Mouse (Mus musculus): ENCODE data around the gene Mindy4. TPM values are rescaled to one million over a fixed set of nuclear protein-coding genes. Genes with fewer than 3 reads are reported as not detected.
A peak's percentile ranks its signal among the peaks of the same experiment; 100 is the strongest.

Gene Mindy4
- total RNA-seq, 1 experiment: 3.0 TPM

DNA sequence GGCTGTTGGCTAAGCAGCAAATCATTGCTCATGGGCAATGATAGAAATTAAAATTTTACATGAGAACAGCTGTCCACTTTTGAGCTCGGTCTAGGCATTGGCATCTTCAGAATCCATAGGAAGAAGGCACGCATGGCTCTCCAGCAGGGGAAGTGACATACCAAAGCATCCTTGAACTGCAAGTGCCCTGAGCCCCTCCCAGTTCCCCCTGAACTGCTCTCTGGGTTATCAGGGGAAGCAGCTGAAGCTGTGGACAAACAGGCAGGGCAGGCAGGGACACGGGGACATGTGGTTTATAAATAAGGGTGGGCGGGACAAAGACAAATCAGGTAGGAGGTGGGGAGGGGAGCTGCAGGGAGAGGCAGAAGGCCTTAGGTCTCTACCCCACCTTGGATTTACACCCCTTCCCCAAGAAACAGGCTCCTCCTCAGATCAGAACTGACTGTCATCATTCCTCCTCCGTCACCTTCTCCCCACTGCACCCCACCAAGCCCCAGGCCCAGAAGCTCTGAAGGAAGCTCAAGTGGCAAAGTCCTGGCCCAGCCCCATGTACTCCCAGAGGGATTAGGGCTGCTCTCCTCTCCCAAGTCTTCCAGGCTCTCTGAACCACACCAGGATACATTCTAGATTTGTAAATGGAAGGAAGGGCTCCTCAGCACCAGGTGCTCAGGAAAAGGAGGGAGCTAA, 153.0 kb downstream of the Mindy4 start:
- Histone ChIP-seq H3K9ac (ENCODE audit: insufficient read depth, low read depth, low read length, poor library complexity, severe bottlenecking) (no peak overlapping the region), H3K27ac (ENCODE audit: insufficient read depth, low read depth, low read length, poor library complexity, severe bottlenecking) (no peak overlapping the region), H3K4me3 (ENCODE audit: insufficient read depth in 1 of 2, low read depth in 1 of 2, low read length in 2 of 2, poor library complexity in 1 of 2, severe bottlenecking in 1 of 2) (no peak overlapping the region), H3K9me3 (ENCODE audit: control insufficient read depth, insufficient read depth, low read depth, low read length) (no peaks in the 10 kb centered on the region), H3K36me3 (ENCODE audit: control insufficient read depth, insufficient read depth, low read length, poor library complexity, severe bottlenecking) (no peaks in the 10 kb centered on the region), H3K4me1 (ENCODE audit: control insufficient read depth in 2 of 2, insufficient read depth in 2 of 2, low read length in 2 of 2, poor library complexity in 1 of 2) (no peaks in the 10 kb centered on the region)
- TF ChIP-seq ZC3H11A (IDR thresholded peaks at IDR 0.05; ENCODE audit: borderline replicate concordance, low read depth, low read length): no peak
- TF ChIP-seq ZNF384 (IDR thresholded peaks at IDR 0.05; ENCODE audit: low read depth, low read length): no peak
- no peak for TF ChIP-seq HCFC1 (IDR thresholded peaks at IDR 0.05; ENCODE audit: borderline replicate concordance, insufficient read depth, low read length)
- TF ChIP-seq CHD2 (IDR thresholded peaks at IDR 0.05; ENCODE audit: low read depth, low read length): no peak
- no peak for TF ChIP-seq MAFK (IDR thresholded peaks at IDR 0.05; ENCODE audit: insufficient read depth, low read depth, low read length)
- DNase-seq (ENCODE audit: low read depth, low spot score): no peak
- in situ Hi-C loops (cut with MboI; ENCODE audit: low sequenced_read_pairs in 2 of 2, unreplicated experiment in 2 of 2): no loop called here

DNA sequence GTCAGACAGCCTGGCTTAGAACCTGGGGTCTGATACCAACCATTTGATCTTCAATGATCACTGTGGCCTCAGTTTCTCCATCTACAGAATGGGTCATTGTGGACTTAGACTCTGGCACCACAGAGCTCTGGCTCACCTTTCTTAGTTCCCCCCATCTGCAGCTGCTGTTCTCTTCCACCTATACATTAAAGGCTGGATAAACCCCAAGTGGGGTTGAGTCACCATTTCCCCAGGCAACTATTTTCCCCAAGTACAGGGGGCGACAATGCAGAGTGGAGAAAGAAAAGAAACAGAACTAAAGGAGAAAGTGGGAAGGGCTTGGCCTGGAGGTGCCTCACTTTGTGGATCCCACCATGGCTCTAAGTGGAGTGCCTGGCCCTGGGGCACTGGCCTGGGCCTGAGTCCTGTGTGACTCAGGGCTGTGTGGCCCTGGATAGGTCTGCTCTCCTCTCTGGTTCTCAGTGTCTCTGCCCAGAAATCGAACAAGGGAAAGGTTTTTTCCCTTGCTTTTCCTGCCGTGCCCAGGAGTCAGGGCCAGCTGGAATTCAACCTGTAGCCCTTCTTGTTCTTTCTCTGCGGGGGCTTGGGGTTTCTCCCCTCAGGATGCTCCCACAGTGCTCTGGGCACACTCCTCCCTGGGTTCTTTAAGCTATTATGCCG, 153.9 kb downstream of the Mindy4 start:
- no peaks in the 10 kb centered on the region for H3K4me1 ChIP-seq (ENCODE audit: control insufficient read depth in 2 of 2, insufficient read depth in 2 of 2, low read length in 2 of 2, poor library complexity in 1 of 2)
- no peak overlapping the region for H3K9ac ChIP-seq (ENCODE audit: insufficient read depth, low read depth, low read length, poor library complexity, severe bottlenecking)
- no peak overlapping the region for H3K27ac ChIP-seq (ENCODE audit: insufficient read depth, low read depth, low read length, poor library complexity, severe bottlenecking)
- no peak overlapping the region for H3K4me3 ChIP-seq (ENCODE audit: insufficient read depth in 1 of 2, low read depth in 1 of 2, low read length in 2 of 2, poor library complexity in 1 of 2, severe bottlenecking in 1 of 2)
- no peak for TF ChIP-seq CHD2 (IDR thresholded peaks at IDR 0.05; ENCODE audit: low read depth, low read length)
- TF ChIP-seq ZC3H11A (IDR thresholded peaks at IDR 0.05; ENCODE audit: borderline replicate concordance, low read depth, low read length): no peak
- TF ChIP-seq MAFK (IDR thresholded peaks at IDR 0.05; ENCODE audit: insufficient read depth, low read depth, low read length): no peak
- no peak for TF ChIP-seq ZNF384 (IDR thresholded peaks at IDR 0.05; ENCODE audit: low read depth, low read length)
- no peak for TF ChIP-seq HCFC1 (IDR thresholded peaks at IDR 0.05; ENCODE audit: borderline replicate concordance, insufficient read depth, low read length)
- H3K36me3 ChIP-seq (ENCODE audit: control insufficient read depth, insufficient read depth, low read length, poor library complexity, severe bottlenecking): no peaks in the 10 kb centered on the region
- H3K9me3 ChIP-seq (ENCODE audit: control insufficient read depth, insufficient read depth, low read depth, low read length): no peaks in the 10 kb centered on the region
- in situ Hi-C loops (cut with MboI; ENCODE audit: low sequenced_read_pairs in 2 of 2, unreplicated experiment in 2 of 2): no loop called here
- no peak for DNase-seq (ENCODE audit: low read depth, low spot score)

DNA sequence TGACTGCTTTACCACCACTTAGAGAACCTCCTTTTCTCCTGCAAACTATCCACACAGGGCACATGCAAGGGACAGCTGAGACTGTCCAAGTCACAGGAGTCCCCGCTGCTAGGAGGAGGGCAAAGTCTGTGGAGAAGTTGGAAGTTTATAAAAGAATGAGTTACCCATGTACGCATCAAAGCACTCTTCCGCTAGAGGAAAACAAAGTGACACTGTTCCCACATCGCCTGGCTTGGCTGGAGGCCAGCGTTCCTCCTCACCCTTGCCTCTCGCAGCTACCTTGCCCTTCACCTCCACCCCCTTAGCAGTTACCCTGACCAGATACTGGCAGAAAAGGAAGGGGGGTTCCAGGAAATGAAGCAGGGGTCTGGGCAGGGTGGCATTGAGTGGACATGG, 154.5 kb downstream of the Mindy4 start:
- Histone ChIP-seq H3K9me3 (ENCODE audit: control insufficient read depth, insufficient read depth, low read depth, low read length) (no peaks in the 10 kb centered on the region), H3K4me3 (ENCODE audit: insufficient read depth in 1 of 2, low read depth in 1 of 2, low read length in 2 of 2, poor library complexity in 1 of 2, severe bottlenecking in 1 of 2) (no peak overlapping the region), H3K27ac (ENCODE audit: insufficient read depth, low read depth, low read length, poor library complexity, severe bottlenecking) (no peak overlapping the region), H3K9ac (ENCODE audit: insufficient read depth, low read depth, low read length, poor library complexity, severe bottlenecking) (no peak overlapping the region), H3K36me3 (ENCODE audit: control insufficient read depth, insufficient read depth, low read length, poor library complexity, severe bottlenecking) (no peaks in the 10 kb centered on the region), H3K4me1 (ENCODE audit: control insufficient read depth in 2 of 2, insufficient read depth in 2 of 2, low read length in 2 of 2, poor library complexity in 1 of 2) (no peaks in the 10 kb centered on the region)
- TF ChIP-seq CHD2 (IDR thresholded peaks at IDR 0.05; ENCODE audit: low read depth, low read length) (no peak), HCFC1 (IDR thresholded peaks at IDR 0.05; ENCODE audit: borderline replicate concordance, insufficient read depth, low read length) (no peak), MAFK (IDR thresholded peaks at IDR 0.05; ENCODE audit: insufficient read depth, low read depth, low read length) (no peak)
- in situ Hi-C loops (cut with MboI; ENCODE audit: low sequenced_read_pairs in 2 of 2, unreplicated experiment in 2 of 2): no loop called here
- no peak for DNase-seq (ENCODE audit: low read depth, low spot score)

GRCm38 (mm10) chr6:55358731-55359143, 155.6 kb downstream of the Mindy4 start:
- Histone ChIP-seq H3K9ac (ENCODE audit: insufficient read depth, low read depth, low read length, poor library complexity, severe bottlenecking) (no peak overlapping the region), H3K27ac (ENCODE audit: insufficient read depth, low read depth, low read length, poor library complexity, severe bottlenecking) (no peak overlapping the region), H3K9me3 (ENCODE audit: control insufficient read depth, insufficient read depth, low read depth, low read length) (no peaks in the 10 kb centered on the region), H3K36me3 (ENCODE audit: control insufficient read depth, insufficient read depth, low read length, poor library complexity, severe bottlenecking) (no peaks in the 10 kb centered on the region), H3K4me3 (ENCODE audit: insufficient read depth in 1 of 2, low read depth in 1 of 2, low read length in 2 of 2, poor library complexity in 1 of 2, severe bottlenecking in 1 of 2) (no peak overlapping the region), H3K4me1 (ENCODE audit: control insufficient read depth in 2 of 2, insufficient read depth in 2 of 2, low read length in 2 of 2, poor library complexity in 1 of 2) (no peaks in the 10 kb centered on the region)
- in situ Hi-C loops (cut with MboI; ENCODE audit: low sequenced_read_pairs in 2 of 2, unreplicated experiment in 2 of 2): no loop called here
- TF ChIP-seq HCFC1 (IDR thresholded peaks at IDR 0.05; ENCODE audit: borderline replicate concordance, insufficient read depth, low read length) (no peak), CHD2 (IDR thresholded peaks at IDR 0.05; ENCODE audit: low read depth, low read length) (no peak), ZNF384 (IDR thresholded peaks at IDR 0.05; ENCODE audit: low read depth, low read length) (no peak), MAFK (IDR thresholded peaks at IDR 0.05; ENCODE audit: insufficient read depth, low read depth, low read length) (no peak), ZC3H11A (IDR thresholded peaks at IDR 0.05; ENCODE audit: borderline replicate concordance, low read depth, low read length) (no peak)
- peak; percentile 45 for DNase-seq (ENCODE audit: low read depth, low spot score)
